Mouse (Mus musculus): ENCODE measurements around the gene Me3. TPM values are rescaled to one million over a fixed set of nuclear protein-coding genes. Genes with fewer than 3 reads are reported as not detected.

The Me3 gene
- polyA plus RNA-seq, 1 experiment: 7.8 TPM

DNA sequence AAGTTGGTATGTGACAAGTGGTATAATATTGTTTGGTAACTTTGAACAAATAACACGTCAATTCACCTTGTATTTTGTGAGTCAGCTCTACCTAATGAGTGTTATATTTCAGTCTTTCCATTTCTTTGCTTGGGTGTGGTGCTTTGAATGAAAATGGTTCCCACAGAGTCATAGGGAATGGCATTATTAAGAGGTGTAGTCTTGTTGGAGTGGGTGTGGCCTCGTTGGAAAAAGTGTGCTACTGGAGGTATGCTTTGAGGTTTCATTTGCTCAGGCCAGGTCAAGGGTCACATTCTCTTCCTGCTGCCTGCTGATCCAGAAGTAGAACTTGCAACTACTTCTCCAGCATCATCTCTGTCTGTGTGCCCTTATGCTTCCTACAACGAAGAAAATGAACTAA, 84.0 kb downstream of the Me3 start:
- TF ChIP-seq POLR2A (IDR thresholded peaks at IDR 0.05; ENCODE audit: control insufficient read depth, extremely low read depth, insufficient read depth, low read length, poor library complexity) (no peak), CTCF (IDR thresholded peaks at IDR 0.05; ENCODE audit: borderline replicate concordance, control insufficient read depth, extremely low read depth, insufficient read depth, low read length, poor library complexity) (no peak)
- Histone ChIP-seq H3K4me3 (ENCODE audit: control insufficient read depth, insufficient read depth, low read length) (no peak overlapping the region), H3K27me3 (ENCODE audit: control insufficient read depth, insufficient read depth, low read length) (no peaks in the 10 kb centered on the region), H3K36me3 (ENCODE audit: control insufficient read depth, insufficient read depth, low read length) (no peaks in the 10 kb centered on the region), H3K27ac (ENCODE audit: control insufficient read depth, insufficient read depth, low read length) (no peak overlapping the region), H3K4me1 (replicated peaks; ENCODE audit: control insufficient read depth, insufficient read depth, low read length) (no peaks in the 10 kb centered on the region)
- DNase-seq: no peak
- 90% methylated on average over 3 of the region's 3 CpGs for WGBS

DNA sequence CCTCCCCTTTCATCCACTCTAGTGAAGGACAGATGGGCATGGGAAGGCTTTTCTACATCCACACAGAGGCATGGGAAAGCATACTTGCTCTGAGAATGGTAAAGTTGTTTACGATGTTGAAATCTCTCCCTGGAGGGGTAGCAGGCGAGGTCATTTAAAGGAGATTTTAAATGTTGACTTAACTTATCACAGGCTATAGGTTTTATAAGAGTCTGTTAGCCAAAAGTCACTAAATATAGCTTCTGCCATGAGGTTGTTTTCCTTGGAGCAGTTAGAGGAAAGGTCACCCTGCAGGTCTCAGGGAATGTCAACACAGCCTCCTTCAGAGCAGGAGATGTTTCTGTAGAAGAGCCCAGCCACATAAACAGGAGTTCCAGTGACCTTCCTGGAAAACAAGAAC, 85.3 kb downstream of the Me3 start:
- Histone ChIP-seq H3K4me3 (ENCODE audit: control insufficient read depth, insufficient read depth, low read length) (no peak overlapping the region), H3K4me1 (replicated peaks; ENCODE audit: control insufficient read depth, insufficient read depth, low read length) (no peaks in the 10 kb centered on the region), H3K27ac (ENCODE audit: control insufficient read depth, insufficient read depth, low read length) (no peak overlapping the region), H3K27me3 (ENCODE audit: control insufficient read depth, insufficient read depth, low read length) (no peaks in the 10 kb centered on the region), H3K36me3 (ENCODE audit: control insufficient read depth, insufficient read depth, low read length) (no peaks in the 10 kb centered on the region)
- no peak for DNase-seq
- TF ChIP-seq POLR2A (IDR thresholded peaks at IDR 0.05; ENCODE audit: control insufficient read depth, extremely low read depth, insufficient read depth, low read length, poor library complexity) (no peak), CTCF (IDR thresholded peaks at IDR 0.05; ENCODE audit: borderline replicate concordance, control insufficient read depth, extremely low read depth, insufficient read depth, low read length, poor library complexity) (no peak)
- WGBS: 92% methylated on average over 2 of the region's 2 CpGs

DNA sequence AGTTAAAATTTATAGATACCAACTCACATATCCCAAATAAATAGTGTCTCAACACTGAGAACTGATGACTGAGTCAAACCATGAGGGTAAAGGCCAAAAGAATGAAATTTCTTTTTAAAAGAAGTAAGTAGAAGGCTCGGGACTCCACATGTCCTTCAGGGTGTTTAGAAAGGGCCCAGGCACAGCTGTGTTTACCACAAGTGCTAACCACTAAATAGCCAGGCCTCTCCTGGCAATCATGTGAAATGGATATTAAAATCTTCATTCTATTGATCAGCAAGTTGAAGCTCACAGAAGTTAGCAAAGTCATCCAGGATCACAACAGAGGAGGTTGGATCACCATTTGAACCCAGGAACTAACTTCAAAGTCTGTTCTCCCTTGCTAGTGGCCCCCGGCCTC, 86.1 kb downstream of the Me3 start:
- 84% methylated on average over 2 of the region's 2 CpGs for WGBS
- TF ChIP-seq POLR2A (IDR thresholded peaks at IDR 0.05; ENCODE audit: control insufficient read depth, extremely low read depth, insufficient read depth, low read length, poor library complexity) (no peak), CTCF (IDR thresholded peaks at IDR 0.05; ENCODE audit: borderline replicate concordance, control insufficient read depth, extremely low read depth, insufficient read depth, low read length, poor library complexity) (no peak)
- no peaks in the 10 kb centered on the region for H3K27me3 ChIP-seq (ENCODE audit: control insufficient read depth, insufficient read depth, low read length)
- H3K4me1 ChIP-seq (replicated peaks; ENCODE audit: control insufficient read depth, insufficient read depth, low read length): no peaks in the 10 kb centered on the region
- no peaks in the 10 kb centered on the region for H3K36me3 ChIP-seq (ENCODE audit: control insufficient read depth, insufficient read depth, low read length)
- DNase-seq: no peak
- no peak overlapping the region for H3K4me3 ChIP-seq (ENCODE audit: control insufficient read depth, insufficient read depth, low read length)
- H3K27ac ChIP-seq (ENCODE audit: control insufficient read depth, insufficient read depth, low read length): no peak overlapping the region

DNA sequence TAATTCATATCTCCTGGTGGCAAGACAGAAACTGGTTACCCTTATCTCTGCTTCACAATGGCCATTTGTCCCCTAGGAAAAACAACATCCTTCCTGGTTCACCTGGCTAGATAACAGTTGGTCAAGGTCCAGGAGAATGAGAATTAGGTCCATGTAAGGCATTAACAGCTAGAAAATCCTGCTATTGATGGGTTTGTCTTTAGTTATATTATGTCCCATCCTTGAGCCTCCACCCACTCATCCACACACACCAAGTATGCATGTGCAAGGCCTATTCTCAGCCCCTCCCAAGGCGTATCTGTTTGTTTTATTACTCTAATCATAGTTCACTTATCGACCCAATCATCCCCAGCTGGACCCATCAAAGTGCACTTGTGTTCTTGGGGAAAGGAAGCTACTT, 88.1 kb downstream of the Me3 start:
- H3K27ac ChIP-seq (ENCODE audit: control insufficient read depth, insufficient read depth, low read length): no peak overlapping the region
- no peaks in the 10 kb centered on the region for H3K36me3 ChIP-seq (ENCODE audit: control insufficient read depth, insufficient read depth, low read length)
- H3K4me3 ChIP-seq (ENCODE audit: control insufficient read depth, insufficient read depth, low read length): no peak overlapping the region
- no peaks in the 10 kb centered on the region for H3K4me1 ChIP-seq (replicated peaks; ENCODE audit: control insufficient read depth, insufficient read depth, low read length)
- TF ChIP-seq POLR2A (IDR thresholded peaks at IDR 0.05; ENCODE audit: control insufficient read depth, extremely low read depth, insufficient read depth, low read length, poor library complexity): no peak
- no peak for TF ChIP-seq CTCF (IDR thresholded peaks at IDR 0.05; ENCODE audit: borderline replicate concordance, control insufficient read depth, extremely low read depth, insufficient read depth, low read length, poor library complexity)
- DNase-seq: no peak
- WGBS: 97% methylated on average over 2 of the region's 2 CpGs
- H3K27me3 ChIP-seq (ENCODE audit: control insufficient read depth, insufficient read depth, low read length): no peaks in the 10 kb centered on the region

DNA sequence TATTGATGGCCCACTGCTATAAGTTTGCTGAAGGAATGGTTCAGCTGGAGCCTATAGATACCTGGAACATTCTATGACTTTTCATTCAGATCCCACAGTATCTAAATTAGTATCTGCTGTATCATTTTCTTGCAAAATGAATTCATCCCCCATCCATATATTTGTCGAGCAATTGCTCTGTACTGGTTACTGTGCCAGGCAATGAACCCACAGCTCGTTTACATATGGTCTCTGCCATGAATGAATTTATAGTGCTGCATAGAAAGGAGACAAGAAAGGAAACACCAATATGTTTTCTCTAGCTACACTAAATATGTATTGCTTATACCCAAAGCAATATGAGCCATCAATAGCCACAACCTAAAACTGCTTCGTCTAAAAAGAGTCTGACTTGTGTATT, 94.5 kb downstream of the Me3 start:
- no peak for DNase-seq
- no peaks in the 10 kb centered on the region for H3K36me3 ChIP-seq (ENCODE audit: control insufficient read depth, insufficient read depth, low read length)
- no peak overlapping the region for H3K4me3 ChIP-seq (ENCODE audit: control insufficient read depth, insufficient read depth, low read length)
- no peak for TF ChIP-seq CTCF (IDR thresholded peaks at IDR 0.05; ENCODE audit: borderline replicate concordance, control insufficient read depth, extremely low read depth, insufficient read depth, low read length, poor library complexity)
- no peak for TF ChIP-seq POLR2A (IDR thresholded peaks at IDR 0.05; ENCODE audit: control insufficient read depth, extremely low read depth, insufficient read depth, low read length, poor library complexity)
- H3K27me3 ChIP-seq (ENCODE audit: control insufficient read depth, insufficient read depth, low read length): no peaks in the 10 kb centered on the region
- H3K27ac ChIP-seq (ENCODE audit: control insufficient read depth, insufficient read depth, low read length): no peak overlapping the region
- 89% methylated on average over 3 of the region's 3 CpGs for WGBS
- no peaks in the 10 kb centered on the region for H3K4me1 ChIP-seq (replicated peaks; ENCODE audit: control insufficient read depth, insufficient read depth, low read length)

DNA sequence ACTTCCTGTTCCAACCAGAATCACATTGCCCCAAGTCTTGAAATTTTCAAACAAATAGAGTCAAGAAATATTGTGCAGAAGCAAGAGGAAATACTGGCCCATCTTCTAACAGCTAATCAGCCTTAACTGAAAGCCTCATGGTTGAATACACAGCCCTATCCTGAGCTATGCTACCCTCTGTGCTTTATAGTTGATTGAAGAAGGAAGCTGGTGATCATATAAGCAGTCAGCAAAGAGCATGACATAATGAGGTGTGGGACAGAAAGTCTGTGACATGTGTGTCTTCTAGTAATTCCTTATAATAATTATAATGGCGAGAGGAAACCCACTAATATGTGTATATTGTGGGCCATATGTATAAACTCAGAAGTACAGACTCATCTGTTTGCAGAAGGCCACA, 95.4 kb downstream of the Me3 start:
- WGBS: 98% methylated on average over 1 of the region's 1 CpGs
- no peak for DNase-seq
- no peak overlapping the region for H3K27ac ChIP-seq (ENCODE audit: control insufficient read depth, insufficient read depth, low read length)
- H3K4me1 ChIP-seq (replicated peaks; ENCODE audit: control insufficient read depth, insufficient read depth, low read length): no peaks in the 10 kb centered on the region
- TF ChIP-seq POLR2A (IDR thresholded peaks at IDR 0.05; ENCODE audit: control insufficient read depth, extremely low read depth, insufficient read depth, low read length, poor library complexity) (no peak), CTCF (IDR thresholded peaks at IDR 0.05; ENCODE audit: borderline replicate concordance, control insufficient read depth, extremely low read depth, insufficient read depth, low read length, poor library complexity) (no peak)
- H3K27me3 ChIP-seq (ENCODE audit: control insufficient read depth, insufficient read depth, low read length): no peaks in the 10 kb centered on the region
- no peak overlapping the region for H3K4me3 ChIP-seq (ENCODE audit: control insufficient read depth, insufficient read depth, low read length)
- no peaks in the 10 kb centered on the region for H3K36me3 ChIP-seq (ENCODE audit: control insufficient read depth, insufficient read depth, low read length)

DNA sequence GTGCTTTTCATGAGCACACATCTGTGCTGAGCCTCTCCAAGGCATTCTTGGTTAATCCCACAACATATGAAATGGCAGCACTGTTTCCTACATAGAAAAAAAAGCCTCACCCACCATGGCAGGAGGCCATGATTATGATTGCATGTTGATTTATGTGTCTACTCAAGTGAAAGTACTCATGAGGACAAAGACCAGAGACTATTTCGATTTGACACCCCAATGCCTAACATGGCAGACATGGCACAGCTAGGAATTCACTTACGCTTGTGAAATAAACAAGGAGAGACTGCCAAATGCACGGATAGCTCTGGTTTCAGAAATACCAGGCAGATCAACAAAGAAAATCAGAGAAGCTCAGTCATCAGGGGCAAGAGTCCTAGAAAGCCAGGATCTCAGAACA, 96.2 kb downstream of the Me3 start:
- no peak for DNase-seq
- TF ChIP-seq POLR2A (IDR thresholded peaks at IDR 0.05; ENCODE audit: control insufficient read depth, extremely low read depth, insufficient read depth, low read length, poor library complexity) (no peak), CTCF (IDR thresholded peaks at IDR 0.05; ENCODE audit: borderline replicate concordance, control insufficient read depth, extremely low read depth, insufficient read depth, low read length, poor library complexity) (no peak)
- no peaks in the 10 kb centered on the region for H3K27me3 ChIP-seq (ENCODE audit: control insufficient read depth, insufficient read depth, low read length)
- no peaks in the 10 kb centered on the region for H3K4me1 ChIP-seq (replicated peaks; ENCODE audit: control insufficient read depth, insufficient read depth, low read length)
- no peak overlapping the region for H3K27ac ChIP-seq (ENCODE audit: control insufficient read depth, insufficient read depth, low read length)
- H3K36me3 ChIP-seq (ENCODE audit: control insufficient read depth, insufficient read depth, low read length): no peaks in the 10 kb centered on the region
- WGBS: 88% methylated on average over 3 of the region's 3 CpGs
- H3K4me3 ChIP-seq (ENCODE audit: control insufficient read depth, insufficient read depth, low read length): no peak overlapping the region

Data from thymus, adult 2 months (tissue).